Mouse (Mus musculus) small intestine, adult 2 months (tissue): ENCODE measurements around the gene Nudt5.

ENCODE experiments used
- CTCF ChIP-seq: fragments of 200-500 bp; IDR thresholded peaks from 2 replicates; pipeline ENCODE4 v1.5.1; 2012; ENCODE audit warnings: low read depth, mild to moderate bottlenecking, control low read depth, inconsistent platforms, low read length, moderate library complexity, mixed read lengths; ENCODE audit not compliant: insufficient replicate concordance, insufficient read length; ENCODE audit errors: extremely low read depth
- POLR2A ChIP-seq: fragments of 200-500 bp; IDR thresholded peaks from 2 replicates; pipeline ENCODE4 v1.6.1; 2012; ENCODE audit warnings: low read depth, mild to moderate bottlenecking, control low read depth, inconsistent platforms, low read length, moderate library complexity

GRCm38 (mm10) chr2:5851116-5851515 lies 6.3 kb downstream of the Nudt5 start:
- no peak for TF ChIP-seq POLR2A
- no peak for TF ChIP-seq CTCF
